Mouse (Mus musculus) liver, embryonic 14.5 days (tissue): Measurements from ENCODE around the gene 1700042G07Rik. TPM values are rescaled to one million over a fixed set of nuclear protein-coding genes. Genes with fewer than 3 reads are reported as not detected.

ENCODE experiments used
- ATAC-seq: fragments of 200-750 bp; cut with Nextera tagmentation; 2 replicates; pipeline ENCODE4 v1.8.0; 2017; ENCODE audit warnings: moderate number of reproducible peaks, mild to moderate bottlenecking, moderate library complexity; ENCODE audit not compliant: insufficient read depth
- DNase-seq, 3 experiments: peaks; one replicate each; pipeline ENCODE4 v3.0.0-alpha.2; 2012 to 2013; ENCODE audit warnings: low read depth in 3 of 3, low spot score in 3 of 3
- H3K27ac ChIP-seq: fragments of 300-500 bp; sonication (generic); 2 replicates; pipeline ENCODE4 v1.5.1; 2014; ENCODE audit warnings: moderate library complexity, mild to moderate bottlenecking, control low read depth, inconsistent platforms
- H3K27me3 ChIP-seq: fragments of 300-500 bp; sonication (generic); 2 replicates; pipeline ENCODE4 v1.6.1; 2014; ENCODE audit warnings: mild to moderate bottlenecking, low read length, moderate library complexity; ENCODE audit not compliant: control insufficient read depth, insufficient read depth
- H3K36me3 ChIP-seq: fragments of 300-500 bp; sonication (generic); replicated peaks from 2 replicates; pipeline ENCODE4 v1.6.1; 2014; ENCODE audit warnings: low read depth; ENCODE audit not compliant: control insufficient read depth, insufficient read depth
- H3K4me1 ChIP-seq, 2 experiments: fragments of 200-500 bp in 1 of 2; fragments of 300-500 bp in 1 of 2; sonication (generic) in 1 of 2; replicated peaks; 2 replicates each; pipeline ENCODE4 v1.6.1; 2012 to 2014; ENCODE audit warnings: antibody characterized with exemption in 1 of 2, inconsistent platforms in 1 of 2, low read length in 1 of 2; ENCODE audit not compliant: control insufficient read depth in 2 of 2, insufficient read depth in 2 of 2
- H3K4me2 ChIP-seq: fragments of 300-500 bp; sonication (generic); 2 replicates; pipeline ENCODE4 v1.6.1; 2014; ENCODE audit warnings: low read depth, mild to moderate bottlenecking, control low read depth, moderate library complexity
- H3K4me3 ChIP-seq, 2 experiments: fragments of 200-500 bp in 1 of 2; fragments of 300-500 bp in 1 of 2; sonication (generic) in 1 of 2; 2 replicates each; pipeline ENCODE4 v1.5.1; 2012 to 2014; ENCODE audit warnings: low read depth in 2 of 2, low read length in 2 of 2, mild to moderate bottlenecking in 2 of 2, control low read depth in 1 of 2, inconsistent platforms in 1 of 2, moderate library complexity in 1 of 2; ENCODE audit not compliant: insufficient read depth in 1 of 2
- H3K9ac ChIP-seq: fragments of 300-500 bp; sonication (generic); replicated peaks from 2 replicates; pipeline ENCODE4 v1.6.1; 2014; ENCODE audit warnings: mild to moderate bottlenecking, control low read depth, moderate library complexity
- H3K9me3 ChIP-seq: fragments of 300-500 bp; sonication (generic); 2 replicates; pipeline ENCODE4 v1.6.1; 2016; ENCODE audit warnings: low read length, mixed read lengths; ENCODE audit not compliant: control insufficient read depth
- CTCF ChIP-seq: IDR thresholded peaks from 2 replicates; pipeline ENCODE4 v1.5.1; 2016; ENCODE audit warnings: antibody characterized with exemption, low read depth, control low read depth
- EP300 ChIP-seq: IDR thresholded peaks from 2 replicates; pipeline ENCODE4 v1.6.1; 2016; ENCODE audit warnings: antibody characterized with exemption, low read depth
- WGBS: fragments of 180-500 bp; shearing (Covaris S2); extraction: QIAGEN DNeasy Blood & Tissue Kit; methylation state at CpG from one replicate; pipeline ENCODE4 v1.1.7; 2014; ENCODE audit not compliant: insufficient replicate concordance; 5-methylcytosine and 5-hydroxymethylcytosine counted together
- polyA plus RNA-seq, 2 experiments: library from polyadenylated mRNA; depleted of rRNA in 1 of 2; stranded (reverse) in 1 of 2; unstranded in 1 of 2; fragments of >200 nt; fragmentation: Nextera tagmentation in 1 of 2; extraction: Ambion mirVana in 1 of 2; gene quantifications; 2 replicates each; pipeline versions ENCODE4 v1.2.1 to v1.2.3; 2012 to 2014

Gene 1700042G07Rik
- polyA plus RNA-seq, 2 experiments = not detected

DNA sequence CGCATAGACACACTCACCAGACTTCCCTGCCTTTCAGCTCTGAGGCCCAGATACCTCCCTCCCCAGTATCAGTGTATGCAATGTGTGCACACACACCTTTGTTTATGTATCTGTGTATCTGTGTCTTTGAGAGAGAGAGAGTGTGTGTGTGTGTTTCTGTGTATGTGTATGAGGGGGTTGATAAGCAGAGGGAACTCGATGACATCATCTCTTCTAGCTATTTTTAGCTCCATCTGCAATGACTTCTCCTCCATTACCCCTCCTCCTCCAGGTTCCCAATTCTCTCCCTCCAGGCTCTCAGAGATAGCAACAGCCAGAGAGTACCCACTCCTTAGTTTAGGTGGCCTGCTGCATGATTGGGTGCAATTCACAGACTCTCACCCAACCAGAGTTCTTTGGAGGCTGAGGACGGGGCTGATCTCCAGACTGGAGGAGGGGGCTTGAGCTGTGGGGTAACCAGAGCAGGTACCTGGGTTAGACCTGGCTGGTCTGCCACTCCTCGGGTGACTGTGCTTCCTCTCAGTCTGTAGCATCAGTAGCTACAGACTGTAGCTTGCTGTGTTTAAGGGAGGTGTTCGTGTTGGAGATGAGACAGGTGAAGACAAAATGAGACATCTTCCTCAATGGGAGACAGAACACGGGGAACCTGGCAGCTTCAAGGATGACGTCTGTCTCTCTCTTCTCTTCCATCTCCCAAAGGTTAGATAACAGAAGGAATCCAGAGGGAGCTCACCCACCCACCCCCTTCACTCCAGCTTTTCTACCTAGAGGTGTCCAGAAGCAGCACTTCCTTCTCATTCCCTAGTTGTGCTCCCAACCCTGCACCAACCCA lies 2.8 kb downstream of the 1700042G07Rik start:
- Histone ChIP-seq H3K9ac (no peak overlapping the region), H3K4me2 (peak overlapping the region; percentile 40), H3K9me3 (no peaks in the 10 kb centered on the region), H3K4me3 (no peak overlapping the region), H3K27ac (no peak overlapping the region), H3K4me1 (peaks cover 18 to 24% of the 10 kb centered on the region in 2 experiments), H3K36me3 (no peaks in the 10 kb centered on the region), H3K27me3 (no peaks in the 10 kb centered on the region)
- WGBS = 18% methylated on average over 7 of the region's 7 CpGs
- TF ChIP-seq EP300 (peak; percentile 66), CTCF (no peak)
- DNase-seq (peak; percentile 26 to 59 (median 37)), ATAC-seq (peak; percentile 87)

DNA sequence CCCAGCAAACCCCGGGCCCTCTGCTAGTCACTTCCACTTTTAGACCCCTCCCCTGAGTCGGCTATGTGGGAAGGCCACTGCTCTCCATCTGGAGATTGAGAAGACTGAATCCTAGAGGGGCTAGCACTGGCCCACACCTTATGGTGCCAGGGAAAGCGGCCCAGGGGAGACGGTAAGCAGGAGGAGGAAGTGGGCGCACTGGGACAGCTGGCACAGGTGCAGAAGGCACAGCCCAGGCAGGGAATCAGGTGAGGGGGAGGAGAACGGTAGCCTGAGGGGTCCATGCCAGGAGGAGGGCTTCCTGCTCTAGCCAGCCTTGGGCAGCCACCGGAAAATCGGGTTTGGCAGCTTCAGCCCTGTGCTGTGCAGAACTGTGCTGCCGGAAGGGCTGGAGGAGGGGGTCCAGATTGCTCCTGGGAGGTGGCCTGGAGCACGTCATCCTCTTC lies 3.4 kb downstream of the 1700042G07Rik start:
- Histone ChIP-seq H3K9ac (no peak overlapping the region), H3K36me3 (no peaks in the 10 kb centered on the region), H3K4me2 (peak overlapping the region; percentile 40), H3K27ac (no peak overlapping the region), H3K27me3 (no peaks in the 10 kb centered on the region; the same call in 1 of the 2 replicates), H3K9me3 (no peaks in the 10 kb centered on the region), H3K4me1 (peaks cover 18 to 24% of the 10 kb centered on the region in 2 experiments), H3K4me3 (no peak overlapping the region)
- DNase-seq (no peak), ATAC-seq (no peak)
- TF ChIP-seq EP300 (no peak), CTCF (no peak)
- 6% methylated on average over 10 of the region's 10 CpGs for WGBS

DNA sequence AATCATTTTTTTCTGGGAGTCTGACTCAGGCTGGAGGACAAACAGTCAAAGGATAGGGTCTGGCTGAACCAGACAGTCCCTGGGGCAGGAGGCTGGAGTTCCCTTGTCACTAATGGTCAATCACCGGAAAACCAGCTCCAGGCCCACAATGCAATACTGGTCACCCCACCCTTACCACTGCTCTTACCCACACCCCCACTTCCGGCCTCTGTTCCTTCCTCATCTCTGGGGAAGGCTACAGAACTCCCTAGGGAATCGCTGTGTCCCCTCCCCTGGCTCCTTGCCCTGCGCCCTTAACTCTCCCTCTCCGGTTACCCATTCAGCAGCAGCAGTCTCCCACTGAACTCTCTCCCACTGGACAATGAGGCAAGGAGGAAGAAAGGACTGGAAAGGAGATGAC lies 4.0 kb downstream of the 1700042G07Rik start:
- no peaks in the 10 kb centered on the region for H3K36me3 ChIP-seq
- H3K4me1 ChIP-seq = peaks cover 18 to 24% of the 10 kb centered on the region in 2 experiments
- H3K27me3 ChIP-seq = no peaks in the 10 kb centered on the region; the same call in 1 of the 2 replicates
- DNase-seq = no peak
- no peak overlapping the region for H3K9ac ChIP-seq
- no peak overlapping the region for H3K27ac ChIP-seq
- H3K4me3 ChIP-seq = no peak overlapping the region
- H3K4me2 ChIP-seq = peak overlapping the region; percentile 40
- H3K9me3 ChIP-seq = no peaks in the 10 kb centered on the region
- ATAC-seq = no peak
- 24% methylated on average over 5 of the region's 5 CpGs for WGBS
- TF ChIP-seq EP300 (no peak), CTCF (no peak)

DNA sequence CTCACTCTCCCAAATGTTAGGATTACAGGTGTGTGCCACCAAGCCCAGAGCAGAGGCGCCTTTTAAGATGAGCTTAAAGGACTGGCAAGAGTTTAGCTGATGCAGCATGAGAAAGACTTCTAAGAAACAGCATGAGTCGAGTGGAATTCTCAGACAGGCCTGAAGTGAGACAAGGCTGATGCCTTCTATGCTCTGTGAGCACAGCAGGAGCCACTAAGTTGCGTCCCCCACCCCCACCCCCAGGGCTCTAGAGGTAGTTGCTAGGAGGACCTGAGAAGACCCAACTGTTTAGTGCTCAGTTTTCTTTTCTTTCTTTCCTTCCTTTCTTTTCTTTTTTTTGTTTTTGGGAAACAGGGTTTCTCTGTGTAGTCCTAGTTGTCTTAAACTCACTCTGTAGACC lies 8.9 kb downstream of the 1700042G07Rik start:
- H3K9me3 ChIP-seq = no peaks in the 10 kb centered on the region
- H3K4me3 ChIP-seq = no peak overlapping the region
- ATAC-seq = no peak
- no peak overlapping the region for H3K27ac ChIP-seq
- TF ChIP-seq CTCF (no peak), EP300 (no peak)
- WGBS = 42% methylated on average over 3 of the region's 3 CpGs
- H3K4me1 ChIP-seq = peaks cover 0 to 3% of the 10 kb centered on the region in 2 experiments; a peak in 2 of 4 replicates
- H3K36me3 ChIP-seq = no peaks in the 10 kb centered on the region
- H3K4me2 ChIP-seq = no peak overlapping the region
- no peak for DNase-seq
- no peak overlapping the region for H3K9ac ChIP-seq
- peaks cover 9% of the 10 kb centered on the region for H3K27me3 ChIP-seq

DNA sequence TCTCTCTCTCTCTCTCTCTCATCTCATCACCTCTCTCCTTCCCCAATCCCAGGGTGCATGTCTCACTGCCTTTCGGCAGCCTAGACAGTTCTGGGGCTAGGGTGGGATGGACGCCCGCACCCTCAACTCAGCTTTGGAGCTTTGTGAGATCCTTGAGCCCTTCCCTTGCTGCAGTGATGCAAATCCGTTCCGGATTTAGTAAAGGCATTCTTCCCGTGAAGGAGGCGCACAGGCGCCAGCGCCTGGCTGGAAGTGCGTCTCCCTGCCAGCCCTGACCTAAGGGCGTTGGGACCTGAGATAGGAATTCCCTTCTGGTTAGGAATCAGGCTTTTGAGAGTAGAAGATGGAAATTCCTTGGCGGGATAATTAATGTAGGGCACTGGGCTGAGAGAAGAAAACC lies 9.6 kb downstream of the 1700042G07Rik start:
- H3K9ac ChIP-seq = no peak overlapping the region
- H3K9me3 ChIP-seq = no peaks in the 10 kb centered on the region
- TF ChIP-seq EP300 (no peak), CTCF (no peak)
- ATAC-seq (no peak), DNase-seq (no peak)
- peaks cover 9% of the 10 kb centered on the region for H3K27me3 ChIP-seq
- H3K4me2 ChIP-seq = no peak overlapping the region
- no peaks in the 10 kb centered on the region for H3K4me1 ChIP-seq
- no peak overlapping the region for H3K4me3 ChIP-seq
- no peaks in the 10 kb centered on the region for H3K36me3 ChIP-seq
- H3K27ac ChIP-seq = no peak overlapping the region
- WGBS = 24% methylated on average over 12 of the region's 12 CpGs
